Mouse (Mus musculus) MEL (cell line): ENCODE results near the gene Sctr. TPM values are rescaled to one million over a fixed set of nuclear protein-coding genes. Genes with fewer than 3 reads are reported as not detected.

Experiments used
- DNase-seq: peaks from one replicate; pipeline ENCODE4 v3.0.0; 2011; ENCODE audit warnings: low read depth, low spot score
- H3K27ac ChIP-seq: 2 replicates; pipeline ENCODE4 v1.5.1; 2012; ENCODE audit warnings: low read depth, mild to moderate bottlenecking, control low read depth, low read length, moderate library complexity; ENCODE audit not compliant: control insufficient read depth
- H3K27me3 ChIP-seq, 2 experiments: fragments of 150-350 bp in 1 of 2; sonication (generic) in 1 of 2; 2 replicates each; pipeline ENCODE4 v1.6.1; 2012; ENCODE audit warnings: low read length in 2 of 2, mild to moderate bottlenecking in 2 of 2, improper control_type of control experiment in 1 of 2, moderate library complexity in 1 of 2; ENCODE audit not compliant: insufficient read depth in 2 of 2, control insufficient read depth in 1 of 2
- H3K36me3 ChIP-seq, 2 experiments: 2 replicates each; pipeline ENCODE4 v1.6.1; 2012 to 2014; ENCODE audit warnings: low read length in 2 of 2, improper control_type of control experiment in 1 of 2, inconsistent platforms in 1 of 2, mild to moderate bottlenecking in 1 of 2; ENCODE audit not compliant: insufficient read depth in 2 of 2, control insufficient read depth in 1 of 2
- H3K4me1 ChIP-seq, 2 experiments: fragments of 150-350 bp in 1 of 2; sonication (generic) in 1 of 2; 2 replicates each; pipeline ENCODE4 v1.6.1; 2012; ENCODE audit warnings: low read length in 2 of 2, improper control_type of control experiment in 1 of 2, mild to moderate bottlenecking in 1 of 2; ENCODE audit not compliant: insufficient read depth in 2 of 2, control insufficient read depth in 1 of 2
- H3K4me3 ChIP-seq, 2 experiments: fragments of 150-350 bp in 1 of 2; sonication (generic) in 1 of 2; 2 replicates each; pipeline ENCODE4 v1.5.1; 2012; ENCODE audit warnings: low read depth in 2 of 2, low read length in 2 of 2, mild to moderate bottlenecking in 2 of 2, moderate library complexity in 2 of 2, control low read depth in 1 of 2, improper control_type of control experiment in 1 of 2; ENCODE audit not compliant: control insufficient read depth in 1 of 2, insufficient read depth in 1 of 2
- H3K79me2 ChIP-seq: 2 replicates; pipeline ENCODE4 v1.6.1; 2012; ENCODE audit warnings: mild to moderate bottlenecking, low read length, moderate library complexity; ENCODE audit not compliant: control insufficient read depth, poor library complexity, insufficient read depth
- H3K9ac ChIP-seq: 2 replicates; pipeline ENCODE4 v1.6.1; 2012; ENCODE audit warnings: low read depth, mild to moderate bottlenecking, control low read depth, low read length, moderate library complexity; ENCODE audit not compliant: control insufficient read depth, poor library complexity, severe bottlenecking
- H3K9me3 ChIP-seq: fragments of 150-350 bp; sonication (generic); replicated peaks from 2 replicates; pipeline ENCODE4 v1.6.1; 2012; ENCODE audit warnings: mild to moderate bottlenecking, low read length, improper control_type of control experiment, moderate library complexity; ENCODE audit not compliant: insufficient read depth
- BHLHE40 ChIP-seq: IDR thresholded peaks from 2 replicates; pipeline ENCODE4 v1.6.1; 2012; ENCODE audit warnings: low read depth, mild to moderate bottlenecking, inconsistent platforms, low read length, improper control_type of control experiment, borderline replicate concordance
- E2F4 ChIP-seq: IDR thresholded peaks from 2 replicates; pipeline ENCODE4 v1.6.1; 2011; ENCODE audit warnings: low read depth, low read length, improper control_type of control experiment, borderline replicate concordance
- ETS1 ChIP-seq: IDR thresholded peaks from 2 replicates; pipeline ENCODE4 v1.6.1; 2012; ENCODE audit warnings: low read depth, mild to moderate bottlenecking, inconsistent platforms, low read length, improper control_type of control experiment, moderate library complexity
- HCFC1 ChIP-seq: IDR thresholded peaks from 2 replicates; pipeline ENCODE4 v1.6.1; 2012; ENCODE audit warnings: low read depth, mild to moderate bottlenecking, inconsistent platforms, low read length, improper control_type of control experiment, moderate library complexity
- KAT2A ChIP-seq: conservative IDR thresholded peaks from 2 replicates; pipeline ENCODE4 v1.6.1; 2012; ENCODE audit warnings: low read depth, low read length, improper control_type of control experiment, inconsistent platforms
- MAX ChIP-seq: IDR thresholded peaks from 2 replicates; pipeline ENCODE4 v1.6.1; 2011; ENCODE audit warnings: low read length, improper control_type of control experiment
- MAZ ChIP-seq: IDR thresholded peaks from 2 replicates; pipeline ENCODE4 v1.6.1; 2012; ENCODE audit warnings: low read depth, mild to moderate bottlenecking, inconsistent platforms, low read length, improper control_type of control experiment
- MXI1 ChIP-seq: IDR thresholded peaks from 2 replicates; pipeline ENCODE4 v1.6.1; 2011; ENCODE audit warnings: mild to moderate bottlenecking, low read depth, low read length, improper control_type of control experiment
- MYC ChIP-seq: IDR thresholded peaks from 2 replicates; pipeline ENCODE4 v1.6.1; 2011; ENCODE audit warnings: low read depth, mild to moderate bottlenecking, low read length, improper control_type of control experiment, moderate library complexity
- NELFE ChIP-seq: IDR thresholded peaks from 2 replicates; pipeline ENCODE4 v1.6.1; 2011; ENCODE audit warnings: low read depth, low read length, improper control_type of control experiment
- NRF1 ChIP-seq: IDR thresholded peaks from 2 replicates; pipeline ENCODE4 v1.6.1; 2014; ENCODE audit warnings: low read depth, mild to moderate bottlenecking, inconsistent platforms, low read length, improper control_type of control experiment, moderate library complexity; ENCODE audit not compliant: poor library complexity, insufficient read depth, severe bottlenecking
- RAD21 ChIP-seq: IDR thresholded peaks from 2 replicates; pipeline ENCODE4 v1.6.1; 2011; ENCODE audit warnings: mild to moderate bottlenecking, low read depth, low read length, improper control_type of control experiment
- RCOR1 ChIP-seq: IDR thresholded peaks from 2 replicates; pipeline ENCODE4 v1.6.1; 2012; ENCODE audit warnings: low read depth, mild to moderate bottlenecking, inconsistent platforms, low read length, improper control_type of control experiment
- SIN3A ChIP-seq: IDR thresholded peaks from 2 replicates; pipeline ENCODE4 v1.6.1; 2012; ENCODE audit warnings: low read length, improper control_type of control experiment, inconsistent platforms
- SMC3 ChIP-seq: IDR thresholded peaks from 2 replicates; pipeline ENCODE4 v1.6.1; 2011; ENCODE audit warnings: low read depth, low read length, improper control_type of control experiment
- TAL1 ChIP-seq: IDR thresholded peaks from 2 replicates; pipeline ENCODE4 v1.6.1; 2012; ENCODE audit warnings: mild to moderate bottlenecking, inconsistent platforms, low read length, moderate library complexity, mixed read lengths
- TBP ChIP-seq: IDR thresholded peaks from 2 replicates; pipeline ENCODE4 v1.8.0; 2011; ENCODE audit warnings: low read depth, low read length, improper control_type of control experiment
- USF2 ChIP-seq, 2 experiments: IDR thresholded peaks; 2 replicates each; pipeline ENCODE4 v1.6.1; 2011 to 2012; ENCODE audit warnings: improper control_type of control experiment in 2 of 2, low read length in 2 of 2, borderline replicate concordance in 1 of 2, inconsistent platforms in 1 of 2, low read depth in 1 of 2, mild to moderate bottlenecking in 1 of 2; ENCODE audit not compliant: insufficient read depth in 1 of 2
- ZC3H11A ChIP-seq: IDR thresholded peaks from 2 replicates; pipeline ENCODE4 v1.6.1; 2012; ENCODE audit warnings: low read depth, mild to moderate bottlenecking, inconsistent platforms, low read length, improper control_type of control experiment
- polyA plus RNA-seq, 2 experiments: library from polyadenylated mRNA; stranded (reverse) in 1 of 2; unstranded in 1 of 2; fragments of >175 nt in 1 of 2; fragments of >200 nt in 1 of 2; gene quantifications; 2 replicates each; pipeline versions ENCODE4 v1.2.1 to v1.2.4; 2012; ENCODE audit warnings: low replicate concordance in 2 of 2, low read depth in 1 of 2; ENCODE audit not compliant: insufficient read length in 2 of 2, insufficient read depth in 1 of 2, missing spikeins in 1 of 2
- total RNA-seq: library from RNA; depleted of rRNA; stranded (reverse); fragments of 300-350 nt; gene quantifications from 2 replicates; pipeline ENCODE4 v1.2.3, GENCODE M21; 2012

Sctr gene
- total and polyA plus RNA-seq, 3 experiments, result not detected

DNA sequence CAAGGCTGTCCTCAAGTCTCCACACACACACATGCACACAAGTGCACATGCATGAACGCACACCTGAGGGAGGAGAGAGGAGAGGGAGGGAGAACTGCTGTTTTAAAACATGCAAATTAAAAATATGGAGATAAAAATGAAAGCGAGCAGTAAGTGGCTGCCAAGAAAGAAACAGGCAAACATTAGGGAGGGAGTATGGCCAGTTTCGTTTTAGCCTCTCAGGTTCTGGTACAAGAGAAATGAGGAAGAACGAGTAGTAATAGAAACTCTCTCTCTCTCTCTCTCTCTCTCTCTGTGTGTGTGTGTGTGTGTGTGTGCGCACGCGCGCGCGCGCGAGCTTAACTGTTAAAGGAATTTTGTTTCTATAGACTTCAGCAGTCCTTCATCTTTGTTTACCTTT, 12.7 kb downstream of the Sctr start:
- DNase-seq, result peak; percentile 69
- H3K36me3 ChIP-seq, result no peaks in the 10 kb centered on the region
- peak overlapping the region; percentile 48 for H3K9ac ChIP-seq
- peak; percentile 34; the same call in 1 of the 2 replicates for TF ChIP-seq NRF1
- no peak for TF ChIP-seq SMC3
- H3K27me3 ChIP-seq, result no peaks in the 10 kb centered on the region
- H3K9me3 ChIP-seq, result no peaks in the 10 kb centered on the region
- no peak overlapping the region for H3K27ac ChIP-seq
- peaks cover 0 to 4% of the 10 kb centered on the region in 2 experiments; a peak in 1 of 4 replicates for H3K4me1 ChIP-seq
- peak overlapping the region; percentile 49 to 59 for H3K4me3 ChIP-seq
- no peaks in the 10 kb centered on the region for H3K79me2 ChIP-seq

DNA sequence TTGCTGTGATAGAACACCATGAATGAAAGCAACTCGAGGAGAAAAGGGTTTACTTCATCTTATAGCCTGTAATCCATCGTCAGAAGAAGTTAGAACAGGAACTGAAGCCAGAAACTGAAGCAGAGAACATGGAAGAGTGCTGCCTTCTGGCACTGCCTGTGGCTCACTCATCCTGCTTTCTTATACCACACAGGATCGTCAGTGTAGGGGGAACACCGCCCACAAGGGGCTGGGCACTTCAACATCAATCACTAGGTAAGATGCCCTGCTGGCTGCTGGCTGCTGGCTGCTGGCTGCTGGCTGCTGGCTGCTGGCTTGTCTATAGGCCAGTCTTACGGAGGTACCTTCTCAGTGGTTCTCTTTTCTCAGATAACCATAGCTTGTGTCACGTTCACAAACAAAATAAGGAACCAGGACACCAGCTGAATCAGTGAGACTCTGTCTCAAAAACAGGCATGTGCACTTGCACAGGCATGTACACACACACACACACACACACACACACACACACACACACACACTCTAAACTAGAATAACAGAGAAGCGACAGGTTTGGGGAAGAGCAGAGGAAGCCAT, 13.7 kb downstream of the Sctr start:
- TF ChIP-seq NELFE (no peak), RAD21 (no peak), RCOR1 (no peak), MXI1 (0 out of 2 replicates have a peak, but pooled peaks have one; percentile 40), MAX (peak; percentile 26; the same call in 1 of the 2 replicates), SIN3A (peak; percentile 39; the same call in 1 of the 2 replicates), TBP (peak; percentile 63; the same call in 1 of the 2 replicates), TAL1 (no peak), E2F4 (no peak), BHLHE40 (peak; percentile 84; the same call in 1 of the 2 replicates), ZC3H11A (no peak), ETS1 (no peak), USF2 (IDR thresholded peaks at IDR 0.05; ENCODE audit: borderline replicate concordance in 1 of 2, insufficient read depth in 1 of 2, low read depth in 1 of 2, low read length in 2 of 2) (no peak), HCFC1 (no peak), MYC (no peak), MAZ (no peak), KAT2A (no peak)
- Histone ChIP-seq H3K79me2 (no peaks in the 10 kb centered on the region), H3K4me3 (peak overlapping the region; percentile 3 to 49; a peak in 3 of 4 replicates), H3K27ac (no peak overlapping the region), H3K27me3 (no peaks in the 10 kb centered on the region), H3K9me3 (no peaks in the 10 kb centered on the region), H3K4me1 (peaks cover 0 to 4% of the 10 kb centered on the region in 2 experiments; a peak in 1 of 4 replicates), H3K9ac (no peak overlapping the region), H3K36me3 (no peaks in the 10 kb centered on the region)
- DNase-seq, result peak; percentile 78
